Mouse (Mus musculus) CH12.LX (cell line): ENCODE results near the gene Ppp1r12a. TPM values are rescaled to one million over a fixed set of nuclear protein-coding genes. Genes with fewer than 3 reads are reported as not detected.

Source experiments
- DNase-seq: peaks from one replicate; pipeline ENCODE4 v3.0.0-alpha.2; 2013; ENCODE audit errors: extremely low read depth
- H3K27ac ChIP-seq: 2 replicates; pipeline ENCODE4 v1.5.1; 2012; ENCODE audit warnings: low read depth, mild to moderate bottlenecking, control low read depth, moderate library complexity; ENCODE audit not compliant: insufficient read depth
- H3K27me3 ChIP-seq: replicated peaks from 2 replicates; pipeline ENCODE3; 2012; ENCODE audit warnings: inconsistent platforms
- H3K36me3 ChIP-seq, 2 experiments: replicated peaks in 1 of 2; 2 replicates each; pipeline versions ENCODE3 to v1.6.1; 2012; ENCODE audit warnings: inconsistent platforms in 1 of 2, low read length in 1 of 2, mild to moderate bottlenecking in 1 of 2, mixed read lengths in 1 of 2, moderate library complexity in 1 of 2; ENCODE audit not compliant: control insufficient read depth in 1 of 2, insufficient read depth in 1 of 2
- H3K4me1 ChIP-seq, 2 experiments: 2 replicates each; pipeline ENCODE4 v1.6.1; 2012; ENCODE audit warnings: inconsistent platforms in 1 of 2, moderate library complexity in 1 of 2; ENCODE audit not compliant: insufficient read depth in 2 of 2, control insufficient read depth in 1 of 2
- H3K4me2 ChIP-seq: 2 replicates; pipeline ENCODE4 v1.6.1; 2012; ENCODE audit warnings: low read depth, mild to moderate bottlenecking, control low read depth; ENCODE audit not compliant: poor library complexity, insufficient read depth, severe bottlenecking
- H3K4me3 ChIP-seq, 3 experiments: fragments of 150-350 bp in 1 of 3; sonication (generic) in 1 of 3; replicated peaks in 1 of 3; 2 replicates each; pipeline versions ENCODE3 to v1.5.1; 2011 to 2012; ENCODE audit warnings: low read depth in 2 of 3, low read length in 2 of 3, mild to moderate bottlenecking in 2 of 3, moderate library complexity in 2 of 3, control low read depth in 1 of 3, improper control_type of control experiment in 1 of 3, inconsistent platforms in 1 of 3, mixed read lengths in 1 of 3; ENCODE audit not compliant: poor library complexity in 1 of 3
- H3K79me2 ChIP-seq: replicated peaks from 2 replicates; pipeline ENCODE4 v1.6.1; 2012; ENCODE audit warnings: mild to moderate bottlenecking, moderate library complexity; ENCODE audit not compliant: control insufficient read depth, poor library complexity, insufficient read depth, severe bottlenecking; ENCODE audit errors: extremely low read depth
- H3K9ac ChIP-seq: 2 replicates; pipeline ENCODE4 v1.6.1; 2012; ENCODE audit warnings: low read depth, mild to moderate bottlenecking, control low read depth, moderate library complexity; ENCODE audit not compliant: insufficient read depth
- H3K9me3 ChIP-seq: replicated peaks from 2 replicates; pipeline ENCODE3; 2012; ENCODE audit warnings: low read length, inconsistent platforms, mixed read lengths
- ELF1 ChIP-seq: IDR thresholded peaks from 2 replicates; pipeline ENCODE4 v1.6.1; 2014; ENCODE audit warnings: low read depth, mild to moderate bottlenecking, inconsistent platforms, low read length, improper control_type of control experiment
- EP300 ChIP-seq: IDR thresholded peaks from 2 replicates; pipeline ENCODE4 v1.6.1; 2011; ENCODE audit warnings: low read length, improper control_type of control experiment
- HCFC1 ChIP-seq: IDR thresholded peaks from 2 replicates; pipeline ENCODE4 v1.6.1; 2012; ENCODE audit warnings: low read depth, mild to moderate bottlenecking, inconsistent platforms, low read length, improper control_type of control experiment
- IRF4 ChIP-seq: IDR thresholded peaks from 2 replicates; pipeline ENCODE4 v1.6.1; 2014; ENCODE audit warnings: low read depth, mild to moderate bottlenecking, inconsistent platforms, low read length, improper control_type of control experiment
- KAT2A ChIP-seq: IDR thresholded peaks from 2 replicates; pipeline ENCODE4 v1.6.1; 2012; ENCODE audit warnings: low read length, improper control_type of control experiment, inconsistent platforms; ENCODE audit not compliant: insufficient replicate concordance
- MAFK ChIP-seq: IDR thresholded peaks from 2 replicates; pipeline ENCODE4 v1.6.1; 2011; ENCODE audit warnings: low read length, improper control_type of control experiment; ENCODE audit not compliant: insufficient replicate concordance
- MAZ ChIP-seq: IDR thresholded peaks from 2 replicates; pipeline ENCODE4 v1.6.1; 2012; ENCODE audit warnings: low read depth, mild to moderate bottlenecking, inconsistent platforms, low read length, improper control_type of control experiment, moderate library complexity
- MEF2A ChIP-seq: IDR thresholded peaks from 2 replicates; pipeline ENCODE4 v1.6.1; 2014; ENCODE audit warnings: low read depth, mild to moderate bottlenecking, inconsistent platforms, low read length, improper control_type of control experiment, borderline replicate concordance
- MXI1 ChIP-seq: IDR thresholded peaks from 2 replicates; pipeline ENCODE4 v1.6.1; 2011; ENCODE audit warnings: mild to moderate bottlenecking, low read depth, low read length, improper control_type of control experiment
- NELFE ChIP-seq: IDR thresholded peaks from 2 replicates; pipeline ENCODE4 v1.6.1; 2011; ENCODE audit warnings: low read depth, low read length, improper control_type of control experiment
- NRF1 ChIP-seq: IDR thresholded peaks from 2 replicates; pipeline ENCODE4 v1.6.1; 2014; ENCODE audit warnings: low read depth, mild to moderate bottlenecking, inconsistent platforms, low read length, improper control_type of control experiment, moderate library complexity
- RCOR1 ChIP-seq: conservative IDR thresholded peaks from 2 replicates; pipeline ENCODE4 v1.6.1; 2012; ENCODE audit warnings: low read depth, mild to moderate bottlenecking, inconsistent platforms, low read length, improper control_type of control experiment
- SIN3A ChIP-seq: IDR thresholded peaks from 2 replicates; pipeline ENCODE4 v1.6.1; 2012; ENCODE audit warnings: low read length, improper control_type of control experiment, inconsistent platforms
- SMC3 ChIP-seq: IDR thresholded peaks from 2 replicates; pipeline ENCODE4 v1.6.1; 2011; ENCODE audit warnings: low read depth, low read length, improper control_type of control experiment
- USF1 ChIP-seq: IDR thresholded peaks from 2 replicates; pipeline ENCODE4 v1.6.1; 2014; ENCODE audit warnings: low read depth, mild to moderate bottlenecking, inconsistent platforms, low read length, improper control_type of control experiment
- USF2 ChIP-seq: conservative IDR thresholded peaks from 2 replicates; pipeline ENCODE4 v1.6.1; 2011; ENCODE audit warnings: low read depth, low read length, improper control_type of control experiment
- ZC3H11A ChIP-seq: IDR thresholded peaks from 2 replicates; pipeline ENCODE4 v1.6.1; 2012; ENCODE audit warnings: low read depth, mild to moderate bottlenecking, inconsistent platforms, low read length, improper control_type of control experiment
- dilution Hi-C: fragments of 300-500 bp; cut with MboI; formaldehyde crosslinking; loops from 2 replicates; pipeline ENCODE4 v1.14.3; 2020; ENCODE audit warnings: low sequenced_read_pairs; ENCODE audit not compliant: extremely low pct_unique_long_range_greater_than_20kb, extremely low pct_ligation_motif_present
- in situ Hi-C: fragments of 300-500 bp; cut with MboI; formaldehyde crosslinking; loops from 3 replicates; pipeline ENCODE4 v1.14.3; 2019; ENCODE audit warnings: low sequenced_read_pairs, low pct_ligation_motif_present, low pct_unique_long_range_greater_than_20kb, mixed read lengths
- polyA plus RNA-seq: library from polyadenylated mRNA; unstranded; fragments of >175 nt; gene quantifications from 2 replicates; pipeline ENCODE4 v1.2.1, GENCODE M21; 2012; ENCODE audit warnings: low read depth; ENCODE audit not compliant: insufficient read length
- total RNA-seq, 2 experiments: library from RNA; depleted of rRNA; stranded (reverse); fragments of 300-350 nt in 1 of 2; fragments of >200 nt in 1 of 2; gene quantifications; 2 replicates each; pipeline ENCODE4 v1.2.3; 2012 to 2014

Gene Ppp1r12a
- total and polyA plus RNA-seq, 3 experiments: 34.4 to 70.8 (median 60.0) TPM

DNA sequence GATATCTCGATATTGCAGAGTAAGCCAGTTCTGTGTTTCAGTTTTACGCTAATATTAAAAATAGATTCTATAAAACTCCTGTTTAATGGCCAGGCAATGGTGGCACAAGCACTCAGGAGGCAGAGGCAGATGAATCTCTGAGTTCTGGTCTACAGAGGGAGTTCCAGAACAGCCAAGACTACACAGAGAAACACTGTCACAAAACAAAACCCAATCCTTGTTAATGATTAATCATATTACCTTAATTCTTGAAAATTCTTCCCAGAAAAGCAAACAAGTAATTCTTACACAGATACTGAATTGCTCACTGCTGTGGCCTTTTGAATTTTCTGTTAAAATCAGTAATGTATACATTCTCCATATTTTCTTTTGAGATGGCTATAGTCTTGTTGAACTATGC, 37.0 kb downstream of the Ppp1r12a start:
- Histone ChIP-seq H3K4me1 (peaks cover 2 to 8% of the 10 kb centered on the region in 2 experiments; a peak in 2 of 4 replicates), H3K27me3 (no peaks in the 10 kb centered on the region), H3K9me3 (no peaks in the 10 kb centered on the region), H3K9ac (no peak overlapping the region), H3K79me2 (peaks cover 10% of the 10 kb centered on the region), H3K27ac (no peak overlapping the region), H3K4me2 (no peak overlapping the region), H3K36me3 (peaks cover 3 to 40% of the 10 kb centered on the region in 2 experiments), H3K4me3 (no peak overlapping the region)
- dilution Hi-C loops: no loop called here
- TF ChIP-seq MAFK (no peak), HCFC1 (no peak), KAT2A (no peak), IRF4 (no peak), ZC3H11A (no peak), MEF2A (no peak), NELFE (no peak), ELF1 (no peak), MXI1 (no peak), SMC3 (no peak), EP300 (no peak), USF1 (no peak), NRF1 (no peak), USF2 (no peak), SIN3A (no peak), MAZ (no peak)
- in situ Hi-C loops: loop anchor here (25.0 kb wide), 1 partner anchor 237 kb away; no protein-coding TSS in a partner anchor
- DNase-seq: no peak

DNA sequence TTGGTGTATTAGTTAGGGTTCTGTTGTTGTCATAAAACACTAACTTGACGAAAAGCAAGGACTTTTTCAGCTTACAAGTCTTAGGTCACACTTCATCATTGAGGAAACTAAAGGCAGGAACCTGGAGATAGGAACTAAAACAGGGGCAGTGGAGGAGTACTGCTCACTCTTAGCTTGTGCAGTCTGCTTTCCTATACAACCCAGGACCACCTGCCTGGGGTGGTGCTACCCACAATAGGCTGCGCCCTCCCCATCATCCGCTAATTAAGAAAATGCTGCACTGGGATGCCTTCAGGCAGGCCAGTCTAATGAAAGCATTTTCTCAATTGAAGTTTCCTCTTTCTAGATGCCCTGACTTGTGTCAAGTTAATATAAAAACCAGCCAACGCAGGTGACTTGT, 40.1 kb downstream of the Ppp1r12a start:
- Histone ChIP-seq H3K4me2 (no peak overlapping the region), H3K4me1 (peaks cover 0 to 11% of the 10 kb centered on the region in 2 experiments; a peak in 2 of 4 replicates), H3K27me3 (no peaks in the 10 kb centered on the region), H3K36me3 (peaks cover 3 to 32% of the 10 kb centered on the region in 2 experiments), H3K27ac (no peak overlapping the region), H3K9ac (no peak overlapping the region)
- in situ Hi-C loops: no loop called here
- DNase-seq: no peak
- no peak for TF ChIP-seq RCOR1
- TF ChIP-seq, all 38 proteins: peak for 0
- Histone ChIP-seq H3K79me2 (peaks cover 14% of the 10 kb centered on the region; the same call in 1 of the 2 replicates), H3K4me3 (no peak overlapping the region), H3K9me3 (no peaks in the 10 kb centered on the region)
- dilution Hi-C loops: no loop called here
